ENCODE assay signal across 8 mouse cellular contexts in the genomic region with DNA sequence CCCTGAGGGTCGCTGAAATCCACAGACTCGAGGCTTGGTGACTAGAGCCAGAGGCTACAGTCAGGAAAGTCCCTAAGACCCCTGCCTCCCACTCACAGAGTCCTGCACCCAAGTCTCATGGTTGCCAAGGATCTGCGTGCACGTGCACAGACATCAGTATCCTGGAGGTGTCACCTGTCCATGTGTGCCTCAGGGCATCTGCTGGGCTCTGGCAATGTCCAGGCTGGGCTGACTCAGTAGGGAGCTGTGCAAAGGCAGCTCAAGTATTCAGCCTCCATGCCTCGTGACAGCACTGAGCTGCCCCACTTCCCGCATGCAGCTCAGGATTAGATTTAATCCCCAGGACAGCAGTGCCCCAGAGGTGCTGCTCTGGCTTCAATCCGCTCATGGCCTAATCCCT.
DNase-seq lines count a peak whose midpoint lies in the region; ATAC-seq and TF ChIP-seq lines count a peak whose summit lies in the region.

No protein-coding gene starts in this region.

- WGBS in hindbrain, embryonic 14.5 days = 32% methylated on average over 7 of the region's 7 CpGs

- H3K9ac ChIP-seq in hindbrain, embryonic 14.5 days = no peak overlapping the region

- no peaks in the 10 kb centered on the region for H3K36me3 ChIP-seq in hindbrain, embryonic 14.5 days (replicated peaks; ENCODE audit: control insufficient read depth, insufficient read depth)

- H3K27me3 ChIP-seq in hindbrain, embryonic 14.5 days (ENCODE audit: control insufficient read depth, insufficient read depth, low read length) = no peaks in the 10 kb centered on the region

- intact Hi-C loops in left cerebral cortex, adult 2 months (cut with DNase I) = no loop called here
- intact Hi-C loops in left cerebral cortex, postnatal 10 days (cut with DNase I) = no loop called here

- no peak for DNase-seq in left cerebral cortex, adult 2 months (ENCODE audit: extremely low spot score in 1 of 2, low spot score in 2 of 2)
- DNase-seq in left cerebral cortex, postnatal 10 days (ENCODE audit: extremely low spot score in 1 of 2, low spot score in 2 of 2) = no peak
- DNase-seq in cerebellum, postnatal 25 days = peak; percentile 66 to 68
- no peak for DNase-seq in hindbrain, embryonic 14.5 days (ENCODE audit: low spot score)
- DNase-seq in retina, adult 2 months (ENCODE audit: low read depth, low spot score) = peak; percentile 87
- no peak for DNase-seq in left cerebral cortex, adult 11 months (ENCODE audit: low spot score)
- DNase-seq in frontal cortex, postnatal 14 days (ENCODE audit: low spot score in 2 of 2) = no peak
- no peak for DNase-seq in testis, postnatal 10 days (ENCODE audit: low spot score)

- no peaks in the 10 kb centered on the region for H3K9me3 ChIP-seq in hindbrain, embryonic 14.5 days (ENCODE audit: control insufficient read depth, low read length)

- ATAC-seq in hindbrain, embryonic 14.5 days (ENCODE audit: low FRiP score) = 0 out of 2 replicates have a peak, but pooled peaks have one; percentile 24

- 0 out of 2 replicates have a peak overlapping the region, but pooled peaks have one; percentile 19 for H3K27ac ChIP-seq in left cerebral cortex, adult 2 months
- H3K27ac ChIP-seq in hindbrain, embryonic 14.5 days = no peak overlapping the region

- TF ChIP-seq CTCF in left cerebral cortex, adult 2 months (IDR thresholded peaks at IDR 0.05) = no peak

- H3K4me2 ChIP-seq in hindbrain, embryonic 14.5 days (replicated peaks) = no peak overlapping the region

- no peak overlapping the region for H3K4me3 ChIP-seq in left cerebral cortex, adult 2 months
- no peak overlapping the region for H3K4me3 ChIP-seq in hindbrain, embryonic 14.5 days (replicated peaks; ENCODE audit: low read length)

- H3K4me1 ChIP-seq in hindbrain, embryonic 14.5 days (replicated peaks; ENCODE audit: control insufficient read depth, insufficient read depth, low read length) = peaks cover 13% of the 10 kb centered on the region

Comparison
In these comparisons a context has a peak if more than half of its experiments do, and no peak if none do; other contexts are left out.
1. DNase-seq: peak in cerebellum, postnatal 25 days (2 of 2) and retina, adult 2 months (single experiment); none in left cerebral cortex, adult 2 months (0 of 2), left cerebral cortex, postnatal 10 days (0 of 2), hindbrain, embryonic 14.5 days (single experiment), left cerebral cortex, adult 11 months (single experiment), frontal cortex, postnatal 14 days (0 of 2) and testis, postnatal 10 days (single experiment).